Mouse (Mus musculus): ENCODE measurements around the gene Rpl18a. TPM values are rescaled to one million over a fixed set of nuclear protein-coding genes. Genes with fewer than 3 reads are reported as not detected.
A peak's percentile ranks its signal among the peaks of the same experiment; 100 is the strongest.

The Rpl18a gene
- polyA plus RNA-seq, 1 experiment, result 7,043 TPM

DNA sequence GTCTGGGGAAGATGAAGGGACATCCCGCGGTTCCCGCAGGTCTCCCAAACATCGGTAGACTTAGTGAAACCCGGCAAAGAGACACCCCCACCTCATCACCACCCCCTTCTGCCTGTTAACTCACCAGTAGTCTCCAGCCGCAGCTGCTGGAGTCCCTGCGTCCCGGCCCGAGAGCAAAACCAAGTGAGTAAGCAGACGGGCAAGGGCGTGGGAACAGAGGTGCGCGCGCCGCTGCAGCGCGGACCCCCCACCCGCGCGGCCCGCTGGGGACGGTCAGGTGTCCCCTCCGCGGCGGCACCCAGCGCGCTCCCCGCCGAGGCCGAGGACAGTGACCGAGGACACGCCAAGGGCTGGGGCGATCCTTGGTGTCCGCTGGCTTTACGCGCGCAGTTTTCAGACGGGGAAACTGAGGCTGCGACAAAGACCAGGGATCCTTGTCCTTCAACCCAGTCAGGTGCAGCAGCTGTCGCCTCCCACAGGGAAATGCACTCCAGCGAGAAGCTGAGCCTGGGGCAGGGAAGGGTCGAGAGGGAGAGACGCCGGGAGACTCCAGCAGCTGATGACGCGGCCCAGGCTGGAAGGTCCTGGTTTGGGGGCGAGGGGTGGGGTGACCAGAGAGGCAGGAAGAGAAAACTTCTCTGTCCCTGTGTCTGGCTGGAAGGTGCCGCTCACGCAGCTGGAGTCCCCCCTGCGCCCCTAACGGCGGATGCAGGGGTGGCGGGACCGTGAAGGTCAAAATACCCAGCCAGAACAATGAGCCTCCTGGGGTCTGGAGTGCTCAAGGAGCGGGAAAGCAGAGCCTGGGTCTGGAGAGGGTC is 34.2 kb downstream of the Rpl18a start, which contains the start of gene Kcnn1:
Gene Kcnn1 (minus strand): TSS at position 435 of the 818 bp plus-strand sequence.
- peaks cover 17% of the 10 kb centered on the region for H3K27me3 ChIP-seq (ENCODE audit: control insufficient read depth, insufficient read depth, low read length)
- TF ChIP-seq POLR2A (IDR thresholded peaks at IDR 0.05; ENCODE audit: low read depth, low read length) (no peak), CTCF (IDR thresholded peaks at IDR 0.05; ENCODE audit: extremely low read depth, insufficient read depth, insufficient read length, insufficient replicate concordance) (no peak)
- no peak within 1 kb of the TSS for H3K27ac ChIP-seq (ENCODE audit: insufficient read depth, low read length)
- WGBS, result 2% methylated on average over 51 of the region's 55 CpGs
- H3K4me1 ChIP-seq (ENCODE audit: control insufficient read depth, insufficient read depth, insufficient read length), result peaks cover 29% of the 10 kb centered on the region
- H3K36me3 ChIP-seq (ENCODE audit: control insufficient read depth, insufficient read depth, low read length), result no peaks in the 10 kb centered on the region
- peak within 1 kb of the TSS; percentile 24; the same call in 1 of the 2 replicates for H3K4me3 ChIP-seq (ENCODE audit: extremely low read depth, insufficient read depth, insufficient read length)
- DNase-seq (ENCODE audit: low read depth in 1 of 2, low spot score in 2 of 2), result no peak

GRCm38 (mm10) chr8:70857516-70857915 is 39.7 kb downstream of the Rpl18a start:
- peaks cover 12% of the 10 kb centered on the region for H3K4me1 ChIP-seq (ENCODE audit: control insufficient read depth, insufficient read depth, insufficient read length)
- TF ChIP-seq POLR2A (IDR thresholded peaks at IDR 0.05; ENCODE audit: low read depth, low read length), result no peak
- no peak for TF ChIP-seq CTCF (IDR thresholded peaks at IDR 0.05; ENCODE audit: extremely low read depth, insufficient read depth, insufficient read length, insufficient replicate concordance)
- H3K4me3 ChIP-seq (ENCODE audit: extremely low read depth, insufficient read depth, insufficient read length), result no peak overlapping the region
- no peaks in the 10 kb centered on the region for H3K36me3 ChIP-seq (ENCODE audit: control insufficient read depth, insufficient read depth, low read length)
- H3K27ac ChIP-seq (ENCODE audit: insufficient read depth, low read length), result no peak overlapping the region
- 45% methylated on average over 4 of the region's 4 CpGs for WGBS
- DNase-seq (ENCODE audit: low read depth in 1 of 2, low spot score in 2 of 2), result no peak
- peaks cover 4% of the 10 kb centered on the region for H3K27me3 ChIP-seq (ENCODE audit: control insufficient read depth, insufficient read depth, low read length)

GRCm38 (mm10) chr8:70856541-70857197 is 40.5 kb downstream of the Rpl18a start:
- no peaks in the 10 kb centered on the region for H3K36me3 ChIP-seq (ENCODE audit: control insufficient read depth, insufficient read depth, low read length)
- H3K4me1 ChIP-seq (ENCODE audit: control insufficient read depth, insufficient read depth, insufficient read length), result peaks cover 11% of the 10 kb centered on the region
- no peak for DNase-seq (ENCODE audit: low read depth in 1 of 2, low spot score in 2 of 2)
- H3K27ac ChIP-seq (ENCODE audit: insufficient read depth, low read length), result no peak overlapping the region
- 24% methylated on average over 33 of the region's 33 CpGs for WGBS
- no peak overlapping the region for H3K4me3 ChIP-seq (ENCODE audit: extremely low read depth, insufficient read depth, insufficient read length)
- no peaks in the 10 kb centered on the region for H3K27me3 ChIP-seq (ENCODE audit: control insufficient read depth, insufficient read depth, low read length)
- TF ChIP-seq POLR2A (IDR thresholded peaks at IDR 0.05; ENCODE audit: low read depth, low read length) (no peak), CTCF (IDR thresholded peaks at IDR 0.05; ENCODE audit: extremely low read depth, insufficient read depth, insufficient read length, insufficient replicate concordance) (no peak)

DNA sequence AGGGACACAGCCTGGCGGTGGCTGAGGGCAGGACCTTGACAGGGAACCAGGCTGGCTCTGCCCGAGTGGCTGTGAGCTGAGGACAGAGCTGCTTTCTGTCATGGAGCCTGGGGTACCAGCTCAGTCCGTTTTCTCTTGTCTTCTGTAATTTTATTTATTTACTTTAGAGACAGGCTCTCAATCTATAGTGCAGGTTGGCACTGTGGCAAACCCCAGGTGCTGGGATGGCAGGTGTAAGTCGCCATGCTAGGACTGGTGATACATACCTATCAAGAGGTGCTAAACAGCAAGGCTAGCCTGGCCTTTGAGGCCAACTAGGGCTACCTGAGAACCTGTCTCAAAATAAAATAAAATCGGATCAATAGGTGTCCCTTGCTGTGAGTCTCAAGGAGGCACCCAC is 41.2 kb downstream of the Rpl18a start:
- WGBS, result 86% methylated on average over 5 of the region's 5 CpGs

GRCm38 (mm10) chr8:70853863-70854262 is 43.3 kb downstream of the Rpl18a start:
- no peaks in the 10 kb centered on the region for H3K36me3 ChIP-seq (ENCODE audit: control insufficient read depth, insufficient read depth, low read length)
- H3K27ac ChIP-seq (ENCODE audit: insufficient read depth, low read length), result no peak overlapping the region
- DNase-seq (ENCODE audit: low read depth in 1 of 2, low spot score in 2 of 2), result peak in 1 of 2 experiments; percentile 49
- no peak for TF ChIP-seq CTCF (IDR thresholded peaks at IDR 0.05; ENCODE audit: extremely low read depth, insufficient read depth, insufficient read length, insufficient replicate concordance)
- no peak for TF ChIP-seq POLR2A (IDR thresholded peaks at IDR 0.05; ENCODE audit: low read depth, low read length)
- peaks cover 11% of the 10 kb centered on the region for H3K4me1 ChIP-seq (ENCODE audit: control insufficient read depth, insufficient read depth, insufficient read length)
- no peak overlapping the region for H3K4me3 ChIP-seq (ENCODE audit: extremely low read depth, insufficient read depth, insufficient read length)
- WGBS, result 10% methylated on average over 2 of the region's 2 CpGs
- no peaks in the 10 kb centered on the region for H3K27me3 ChIP-seq (ENCODE audit: control insufficient read depth, insufficient read depth, low read length)

More for the DNA sequence above, 41.2 kb downstream of the Rpl18a start:
- no peak overlapping the region for H3K27ac ChIP-seq (ENCODE audit: insufficient read depth, low read length)
- no peak for TF ChIP-seq CTCF (IDR thresholded peaks at IDR 0.05; ENCODE audit: extremely low read depth, insufficient read depth, insufficient read length, insufficient replicate concordance)
- no peak overlapping the region for H3K4me3 ChIP-seq (ENCODE audit: extremely low read depth, insufficient read depth, insufficient read length)
- DNase-seq (ENCODE audit: low read depth in 1 of 2, low spot score in 2 of 2), result no peak
- no peaks in the 10 kb centered on the region for H3K27me3 ChIP-seq (ENCODE audit: control insufficient read depth, insufficient read depth, low read length)
- no peaks in the 10 kb centered on the region for H3K36me3 ChIP-seq (ENCODE audit: control insufficient read depth, insufficient read depth, low read length)
- H3K4me1 ChIP-seq (ENCODE audit: control insufficient read depth, insufficient read depth, insufficient read length), result peaks cover 11% of the 10 kb centered on the region

GRCm38 (mm10) chr8:70852595-70853231 is 44.5 kb downstream of the Rpl18a start:
- H3K27me3 ChIP-seq (ENCODE audit: control insufficient read depth, insufficient read depth, low read length), result no peaks in the 10 kb centered on the region
- H3K27ac ChIP-seq (ENCODE audit: insufficient read depth, low read length), result no peak overlapping the region
- DNase-seq (ENCODE audit: low read depth in 1 of 2, low spot score in 2 of 2), result no peak
- no peak for TF ChIP-seq CTCF (IDR thresholded peaks at IDR 0.05; ENCODE audit: extremely low read depth, insufficient read depth, insufficient read length, insufficient replicate concordance)
- TF ChIP-seq POLR2A (IDR thresholded peaks at IDR 0.05; ENCODE audit: low read depth, low read length), result no peak
- H3K36me3 ChIP-seq (ENCODE audit: control insufficient read depth, insufficient read depth, low read length), result no peaks in the 10 kb centered on the region
- 94% methylated on average over 41 of the region's 41 CpGs for WGBS
- peaks cover 11% of the 10 kb centered on the region for H3K4me1 ChIP-seq (ENCODE audit: control insufficient read depth, insufficient read depth, insufficient read length)
- no peak overlapping the region for H3K4me3 ChIP-seq (ENCODE audit: extremely low read depth, insufficient read depth, insufficient read length)
